Mouse (Mus musculus): ENCODE measurements around the gene Jade2. TPM values are rescaled to one million over a fixed set of nuclear protein-coding genes. Genes with fewer than 3 reads are reported as not detected.

Gene Jade2
- polyA plus RNA-seq, 1 experiment from 2014 or later, result 0.95 TPM

- no peak overlapping the region for H3K4me2 ChIP-seq
- peak; percentile 45 for ATAC-seq
- H3K9ac ChIP-seq, result no peak overlapping the region
- whole genome bisulfite sequencing (ENCODE audit: insufficient replicate concordance), result 56% methylated on average over 5 of the region's 5 CpGs
- H3K4me1 ChIP-seq, result peaks cover 32% of the 10 kb centered on the region
- no peak overlapping the region for H3K4me3 ChIP-seq
- no peaks in the 10 kb centered on the region for H3K27me3 ChIP-seq (replicated peaks)
- 0 out of 2 replicates have a peak, but pooled peaks cover 10% of the 10 kb centered on the region for H3K36me3 ChIP-seq
- H3K9me3 ChIP-seq (replicated peaks), result no peaks in the 10 kb centered on the region; the same call in 1 of the 2 replicates
- H3K27ac ChIP-seq, result peak overlapping the region; percentile 23; the same call in 1 of the 2 replicates
These were observed 89.2 kb downstream of the Jade2 start for GRCm38 (mm10) chr11:51768296-51768695.

GRCm38 (mm10) chr11:51767579-51768220 lies 89.8 kb downstream of the Jade2 start:
- ATAC-seq, result no peak

DNA sequence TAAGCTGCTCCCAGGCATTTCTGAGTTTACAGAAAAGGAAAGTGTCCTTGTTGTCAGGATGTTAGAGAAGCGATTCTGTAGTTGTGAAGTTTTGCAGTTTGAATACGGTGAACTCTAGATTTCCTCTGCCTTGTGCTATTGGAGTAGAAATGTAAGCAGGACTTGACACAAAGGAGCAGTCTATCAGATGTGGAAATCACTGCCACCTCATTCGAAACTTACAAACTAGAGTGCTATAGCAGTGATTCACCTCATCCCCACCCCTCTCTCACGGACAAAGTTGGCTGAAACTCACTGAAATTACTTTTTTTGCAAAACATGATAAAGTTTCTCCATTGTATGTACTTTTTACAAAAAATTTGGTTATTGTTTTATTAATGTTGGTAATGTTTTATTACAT lies 92.6 kb downstream of the Jade2 start:
- ATAC-seq, result no peak
- no peaks in the 10 kb centered on the region for H3K9me3 ChIP-seq (replicated peaks)
- peak overlapping the region; percentile 75 for H3K4me2 ChIP-seq
- no peak overlapping the region for H3K27ac ChIP-seq
- H3K4me3 ChIP-seq, result peak overlapping the region; percentile 93
- H3K4me1 ChIP-seq, result peaks cover 39% of the 10 kb centered on the region
- no peaks in the 10 kb centered on the region for H3K36me3 ChIP-seq
- 0 out of 2 replicates have a peak overlapping the region, but pooled peaks have one; percentile 91 for H3K9ac ChIP-seq
- peaks cover 10% of the 10 kb centered on the region for H3K27me3 ChIP-seq (replicated peaks)
- whole genome bisulfite sequencing (ENCODE audit: insufficient replicate concordance), result 64% methylated on average over 4 of the region's 4 CpGs

More at GRCm38 (mm10) chr11:51767579-51768220, 89.8 kb downstream of the Jade2 start:
- Histone ChIP-seq H3K9ac (no peak overlapping the region), H3K4me3 (no peak overlapping the region), H3K36me3 (0 out of 2 replicates have a peak, but pooled peaks cover 7% of the 10 kb centered on the region), H3K4me2 (no peak overlapping the region), H3K4me1 (peaks cover 38% of the 10 kb centered on the region), H3K9me3 (replicated peaks) (no peaks in the 10 kb centered on the region; the same call in 1 of the 2 replicates), H3K27me3 (replicated peaks) (no peaks in the 10 kb centered on the region), H3K27ac (peak overlapping the region; percentile 50; the same call in 1 of the 2 replicates)
- 66% methylated on average over 8 of the region's 8 CpGs for WGBS (ENCODE audit: insufficient replicate concordance)

DNA sequence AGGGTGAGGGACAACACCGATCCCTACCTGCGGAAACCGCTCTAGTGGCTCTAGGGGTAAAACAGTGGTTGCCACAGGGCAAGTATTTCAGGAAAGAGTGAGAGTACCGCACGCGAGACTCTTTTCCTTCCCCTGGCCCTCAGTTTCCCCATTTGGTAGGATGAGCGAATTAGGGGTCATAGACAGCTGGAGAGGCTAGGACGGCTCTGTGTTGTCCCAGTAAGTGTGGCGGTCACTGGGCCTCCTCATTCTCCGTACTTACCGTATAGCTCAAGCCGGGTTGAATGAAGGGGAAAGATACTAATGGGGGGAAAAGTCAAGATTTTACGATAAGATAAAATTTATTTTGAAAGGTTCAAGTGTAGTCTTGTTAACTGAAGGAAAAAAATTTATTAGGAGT lies 93.5 kb downstream of the Jade2 start:
- ATAC-seq, result peak; percentile 53; the same call in 1 of the 2 replicates
- 3% methylated on average over 13 of the region's 13 CpGs for WGBS (ENCODE audit: insufficient replicate concordance)
- Histone ChIP-seq H3K27me3 (replicated peaks) (peaks cover 13% of the 10 kb centered on the region), H3K4me2 (peak overlapping the region; percentile 75), H3K27ac (peak overlapping the region; percentile 66), H3K9ac (peak overlapping the region; percentile 91), H3K36me3 (no peaks in the 10 kb centered on the region), H3K4me1 (peaks cover 34% of the 10 kb centered on the region), H3K9me3 (replicated peaks) (no peaks in the 10 kb centered on the region), H3K4me3 (peak overlapping the region; percentile 93)

Other genes with a start within 250 kb of the Jade2 start
- gene Nhp2, start 237.9 kb downstream of the Jade2 start, polyA plus RNA-seq (2016; fragmentation: Nextera tagmentation; extraction: Ambion mirVana), result 217 and 228 TPM in 2 replicates
- 30.4 and 34.4 TPM in 2 replicates for gene Rmnd5b, start 221.8 kb downstream of the Jade2 start, polyA plus RNA-seq (2016; fragmentation: Nextera tagmentation; extraction: Ambion mirVana)
- 4.9 and 5.3 TPM in 2 replicates for gene N4bp3, start 206.8 kb downstream of the Jade2 start, polyA plus RNA-seq (2016; fragmentation: Nextera tagmentation; extraction: Ambion mirVana)
- gene D930048N14Rik, start 206.7 kb downstream of the Jade2 start, polyA plus RNA-seq (2016; fragmentation: Nextera tagmentation; extraction: Ambion mirVana), result 0.84 and 0.95 TPM in 2 replicates
- 46.6 and 50.8 TPM in 2 replicates for gene 0610009B22Rik, start 168.8 kb downstream of the Jade2 start, polyA plus RNA-seq (2016; fragmentation: Nextera tagmentation; extraction: Ambion mirVana)
- 9.9 and 11.0 TPM in 2 replicates for gene Sec24a, start 94.0 kb downstream of the Jade2 start, polyA plus RNA-seq (2016; fragmentation: Nextera tagmentation; extraction: Ambion mirVana)
- gene Sar1b, start 94.0 kb downstream of the Jade2 start, polyA plus RNA-seq (2016; fragmentation: Nextera tagmentation; extraction: Ambion mirVana), result 84.8 and 88.7 TPM in 2 replicates
- 75.0 and 77.3 TPM in 2 replicates for gene Cdkn2aipnl, start 110.0 kb upstream of the Jade2 start, polyA plus RNA-seq (2016; fragmentation: Nextera tagmentation; extraction: Ambion mirVana)
- gene Ube2b, start 143.1 kb upstream of the Jade2 start, polyA plus RNA-seq (2016; fragmentation: Nextera tagmentation; extraction: Ambion mirVana), result 113 and 116 TPM in 2 replicates
- 2.1 and 2.6 TPM in 2 replicates for gene Cdkl3, start 146.6 kb upstream of the Jade2 start, polyA plus RNA-seq (2016; fragmentation: Nextera tagmentation; extraction: Ambion mirVana)
- gene Ppp2ca, start 241.0 kb upstream of the Jade2 start, polyA plus RNA-seq (2016; fragmentation: Nextera tagmentation; extraction: Ambion mirVana), result 59.1 and 60.2 TPM in 2 replicates